Mouse (Mus musculus): Measurements from ENCODE around the gene Hecw2. TPM values are rescaled to one million over a fixed set of nuclear protein-coding genes. Genes with fewer than 3 reads are reported as not detected.

Hecw2 gene
- polyA plus RNA-seq, 1 experiment from 2014 or later, result 3.2 TPM

DNA sequence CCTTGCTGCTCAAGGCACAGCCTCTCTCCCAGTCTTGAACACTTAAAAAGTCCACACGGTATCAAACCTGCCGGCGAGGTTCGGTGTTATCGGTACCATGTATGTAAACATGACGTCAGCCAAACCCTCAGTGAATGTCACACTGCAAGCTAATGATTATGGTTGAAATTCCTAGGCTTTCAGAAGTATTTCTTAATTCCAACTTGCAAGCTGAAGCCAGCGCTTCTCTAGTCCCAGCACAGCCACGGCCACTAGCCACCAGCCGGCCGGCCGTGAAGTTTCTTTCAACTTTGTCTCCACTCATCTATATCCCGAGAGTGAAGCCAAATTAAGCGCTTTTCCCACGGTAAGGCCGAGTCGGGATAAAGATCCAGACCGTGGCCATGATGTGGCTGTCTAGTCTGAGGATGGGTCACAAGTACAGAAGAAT lies 410.7 kb downstream of the Hecw2 start:
- Histone ChIP-seq H3K9ac (replicated peaks; ENCODE audit: low read length) (peak overlapping the region; percentile 91), H3K27ac (ENCODE audit: low read length) (peak overlapping the region; percentile 88), H3K4me1 (ENCODE audit: insufficient read depth, low read length) (no peaks in the 10 kb centered on the region), H3K4me3 (ENCODE audit: low read length) (peak overlapping the region; percentile 85), H3K36me3 (ENCODE audit: insufficient read depth, low read length) (no peaks in the 10 kb centered on the region), H3K4me2 (replicated peaks; ENCODE audit: low read depth, low read length) (peak overlapping the region; percentile 72), H3K27me3 (ENCODE audit: insufficient read depth, low read length) (no peaks in the 10 kb centered on the region), H3K9me3 (ENCODE audit: low read length) (no peaks in the 10 kb centered on the region)
- peak; percentile 60 for ATAC-seq (ENCODE audit: low FRiP score, low TSS enrichment)
- WGBS, result 0% methylated on average over 17 of the region's 17 CpGs

DNA sequence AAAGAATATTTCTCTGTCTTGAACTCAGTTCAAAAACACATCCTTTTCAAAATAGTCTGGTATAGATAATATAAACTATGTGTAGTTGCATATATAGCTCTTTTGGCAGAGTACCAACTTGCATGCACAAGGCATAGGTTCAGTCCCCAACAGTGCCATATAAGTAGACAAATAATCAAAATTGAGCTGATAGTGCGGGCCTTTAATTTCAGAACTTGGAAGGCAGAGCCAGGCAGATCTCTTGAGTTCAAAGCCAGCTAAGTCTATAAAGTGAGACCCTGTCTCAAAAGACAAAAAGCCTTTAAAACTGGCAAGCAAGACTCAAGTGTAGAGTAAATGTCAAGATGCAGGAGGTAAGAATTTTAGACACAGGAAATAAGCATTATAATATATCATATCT lies 412.0 kb downstream of the Hecw2 start:
- Histone ChIP-seq H3K36me3 (ENCODE audit: insufficient read depth, low read length) (no peaks in the 10 kb centered on the region), H3K27ac (ENCODE audit: low read length) (no peak overlapping the region), H3K4me3 (ENCODE audit: low read length) (no peak overlapping the region), H3K9ac (replicated peaks; ENCODE audit: low read length) (no peak overlapping the region), H3K4me2 (replicated peaks; ENCODE audit: low read depth, low read length) (no peak overlapping the region), H3K27me3 (ENCODE audit: insufficient read depth, low read length) (no peaks in the 10 kb centered on the region), H3K4me1 (ENCODE audit: insufficient read depth, low read length) (no peaks in the 10 kb centered on the region), H3K9me3 (ENCODE audit: low read length) (no peaks in the 10 kb centered on the region)
- no peak for ATAC-seq (ENCODE audit: low FRiP score, low TSS enrichment)
- 94% methylated on average over 1 of the region's 1 CpGs for WGBS

GRCm38 (mm10) chr1:53782079-53782478 lies 412.9 kb downstream of the Hecw2 start:
- H3K27ac ChIP-seq (ENCODE audit: low read length), result no peak overlapping the region
- no peak for ATAC-seq (ENCODE audit: low FRiP score, low TSS enrichment)
- no peaks in the 10 kb centered on the region for H3K9me3 ChIP-seq (ENCODE audit: low read length)
- no peaks in the 10 kb centered on the region for H3K4me1 ChIP-seq (ENCODE audit: insufficient read depth, low read length)
- no peak overlapping the region for H3K9ac ChIP-seq (replicated peaks; ENCODE audit: low read length)
- H3K4me3 ChIP-seq (ENCODE audit: low read length), result no peak overlapping the region
- 80% methylated on average over 3 of the region's 3 CpGs for WGBS
- H3K36me3 ChIP-seq (ENCODE audit: insufficient read depth, low read length), result no peaks in the 10 kb centered on the region
- no peak overlapping the region for H3K4me2 ChIP-seq (replicated peaks; ENCODE audit: low read depth, low read length)
- no peaks in the 10 kb centered on the region for H3K27me3 ChIP-seq (ENCODE audit: insufficient read depth, low read length)

DNA sequence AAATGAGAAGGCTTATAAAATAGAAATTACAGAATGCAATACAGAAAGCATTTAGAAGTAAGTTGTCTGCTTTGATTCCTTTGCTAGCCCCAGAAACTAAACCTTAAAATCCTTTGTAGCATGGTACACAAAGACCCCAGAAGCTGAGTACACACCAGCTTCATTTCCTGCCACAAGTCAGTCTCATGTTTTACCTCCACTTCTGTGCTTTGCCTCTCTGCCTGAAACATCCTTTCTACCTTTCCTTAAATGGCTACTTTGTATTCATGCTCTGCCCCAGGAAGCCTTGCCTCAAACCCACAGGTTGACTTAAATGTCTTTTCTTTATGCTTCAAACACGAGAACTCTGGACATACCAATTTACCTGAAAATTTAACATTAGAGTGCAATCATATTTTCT lies 413.7 kb downstream of the Hecw2 start:
- H3K4me3 ChIP-seq (ENCODE audit: low read length), result no peak overlapping the region
- no peak overlapping the region for H3K9ac ChIP-seq (replicated peaks; ENCODE audit: low read length)
- no peaks in the 10 kb centered on the region for H3K27me3 ChIP-seq (ENCODE audit: insufficient read depth, low read length)
- H3K4me1 ChIP-seq (ENCODE audit: insufficient read depth, low read length), result no peaks in the 10 kb centered on the region
- no peak overlapping the region for H3K27ac ChIP-seq (ENCODE audit: low read length)
- no peak overlapping the region for H3K4me2 ChIP-seq (replicated peaks; ENCODE audit: low read depth, low read length)
- H3K36me3 ChIP-seq (ENCODE audit: insufficient read depth, low read length), result no peaks in the 10 kb centered on the region
- ATAC-seq (ENCODE audit: low FRiP score, low TSS enrichment), result no peak
- no peaks in the 10 kb centered on the region for H3K9me3 ChIP-seq (ENCODE audit: low read length)
- 81% methylated on average over 1 of the region's 1 CpGs for WGBS

- Histone ChIP-seq H3K9me3 (ENCODE audit: low read length) (no peaks in the 10 kb centered on the region), H3K27ac (ENCODE audit: low read length) (no peak overlapping the region), H3K27me3 (ENCODE audit: insufficient read depth, low read length) (no peaks in the 10 kb centered on the region), H3K36me3 (ENCODE audit: insufficient read depth, low read length) (no peaks in the 10 kb centered on the region), H3K4me3 (ENCODE audit: low read length) (no peak overlapping the region), H3K4me1 (ENCODE audit: insufficient read depth, low read length) (no peaks in the 10 kb centered on the region; the same call in 1 of the 2 replicates), H3K4me2 (replicated peaks; ENCODE audit: low read depth, low read length) (no peak overlapping the region), H3K9ac (replicated peaks; ENCODE audit: low read length) (no peak overlapping the region)
- 91% methylated on average over 7 of the region's 7 CpGs for WGBS
- ATAC-seq (ENCODE audit: low FRiP score, low TSS enrichment), result no peak
Observed at GRCm38 (mm10) chr1:53776176-53776905, 418.6 kb downstream of the Hecw2 start.

- H3K27ac ChIP-seq (ENCODE audit: low read length), result no peak overlapping the region
- H3K9ac ChIP-seq (replicated peaks; ENCODE audit: low read length), result no peak overlapping the region
- no peaks in the 10 kb centered on the region for H3K36me3 ChIP-seq (ENCODE audit: insufficient read depth, low read length)
- ATAC-seq (ENCODE audit: low FRiP score, low TSS enrichment), result no peak
- H3K4me2 ChIP-seq (replicated peaks; ENCODE audit: low read depth, low read length), result no peak overlapping the region
- no peaks in the 10 kb centered on the region; the same call in 1 of the 2 replicates for H3K4me1 ChIP-seq (ENCODE audit: insufficient read depth, low read length)
- no peaks in the 10 kb centered on the region for H3K9me3 ChIP-seq (ENCODE audit: low read length)
- 92% methylated on average over 2 of the region's 2 CpGs for WGBS
- H3K4me3 ChIP-seq (ENCODE audit: low read length), result no peak overlapping the region
- H3K27me3 ChIP-seq (ENCODE audit: insufficient read depth, low read length), result no peaks in the 10 kb centered on the region
Observed at GRCm38 (mm10) chr1:53775545-53775944, 419.4 kb downstream of the Hecw2 start.

DNA sequence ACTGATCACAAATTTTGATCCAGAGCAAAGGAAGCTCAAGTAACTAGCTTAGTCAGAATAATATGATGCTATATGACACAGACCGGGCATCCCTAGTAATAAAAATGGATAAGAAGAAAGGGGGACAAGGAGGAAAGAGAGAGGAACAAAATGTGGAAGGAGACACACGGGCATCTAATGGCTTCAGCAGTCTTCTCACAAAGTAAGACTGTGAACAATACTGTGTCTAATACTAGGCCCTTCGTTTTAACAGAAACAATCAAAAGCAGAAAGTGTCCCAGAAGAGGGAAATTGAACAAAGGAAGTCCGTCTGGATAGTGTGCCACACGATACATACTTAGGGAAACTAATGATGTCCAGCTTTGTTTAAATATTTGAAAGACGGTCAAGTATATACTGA lies 419.9 kb downstream of the Hecw2 start:
- no peak for ATAC-seq (ENCODE audit: low FRiP score, low TSS enrichment)
- H3K4me3 ChIP-seq (ENCODE audit: low read length), result no peak overlapping the region

GRCm38 (mm10) chr1:53774571-53774970 lies 420.4 kb downstream of the Hecw2 start:
- H3K9ac ChIP-seq (replicated peaks; ENCODE audit: low read length), result no peak overlapping the region
- H3K27ac ChIP-seq (ENCODE audit: low read length), result no peak overlapping the region
- WGBS, result 76% methylated on average over 3 of the region's 3 CpGs
- no peaks in the 10 kb centered on the region for H3K36me3 ChIP-seq (ENCODE audit: insufficient read depth, low read length)
- H3K4me1 ChIP-seq (ENCODE audit: insufficient read depth, low read length), result no peaks in the 10 kb centered on the region; the same call in 1 of the 2 replicates
- no peaks in the 10 kb centered on the region for H3K27me3 ChIP-seq (ENCODE audit: insufficient read depth, low read length)
- H3K9me3 ChIP-seq (ENCODE audit: low read length), result no peaks in the 10 kb centered on the region
- H3K4me2 ChIP-seq (replicated peaks; ENCODE audit: low read depth, low read length), result no peak overlapping the region
- ATAC-seq (ENCODE audit: low FRiP score, low TSS enrichment), result no peak
- no peak overlapping the region for H3K4me3 ChIP-seq (ENCODE audit: low read length)

More for the DNA sequence above, 419.9 kb downstream of the Hecw2 start:
- H3K4me2 ChIP-seq (replicated peaks; ENCODE audit: low read depth, low read length), result no peak overlapping the region
- no peak overlapping the region for H3K27ac ChIP-seq (ENCODE audit: low read length)
- WGBS, result 89% methylated on average over 6 of the region's 6 CpGs
- no peaks in the 10 kb centered on the region for H3K36me3 ChIP-seq (ENCODE audit: insufficient read depth, low read length)
- no peaks in the 10 kb centered on the region for H3K9me3 ChIP-seq (ENCODE audit: low read length)
- H3K9ac ChIP-seq (replicated peaks; ENCODE audit: low read length), result no peak overlapping the region
- H3K4me1 ChIP-seq (ENCODE audit: insufficient read depth, low read length), result no peaks in the 10 kb centered on the region; the same call in 1 of the 2 replicates
- no peaks in the 10 kb centered on the region for H3K27me3 ChIP-seq (ENCODE audit: insufficient read depth, low read length)

- Histone ChIP-seq H3K9me3 (ENCODE audit: low read length) (no peaks in the 10 kb centered on the region), H3K36me3 (ENCODE audit: insufficient read depth, low read length) (no peaks in the 10 kb centered on the region), H3K27ac (ENCODE audit: low read length) (no peak overlapping the region), H3K27me3 (ENCODE audit: insufficient read depth, low read length) (no peaks in the 10 kb centered on the region), H3K4me3 (ENCODE audit: low read length) (no peak overlapping the region), H3K4me1 (ENCODE audit: insufficient read depth, low read length) (no peaks in the 10 kb centered on the region; the same call in 1 of the 2 replicates), H3K9ac (replicated peaks; ENCODE audit: low read length) (no peak overlapping the region), H3K4me2 (replicated peaks; ENCODE audit: low read depth, low read length) (no peak overlapping the region)
- 57% methylated on average over 6 of the region's 6 CpGs for WGBS
- ATAC-seq (ENCODE audit: low FRiP score, low TSS enrichment), result no peak
Observed at GRCm38 (mm10) chr1:53773994-53774393, 421.0 kb downstream of the Hecw2 start.

GRCm38 (mm10) chr1:53772967-53773366 lies 422.0 kb downstream of the Hecw2 start:
- Histone ChIP-seq H3K4me1 (ENCODE audit: insufficient read depth, low read length) (no peaks in the 10 kb centered on the region; the same call in 1 of the 2 replicates), H3K27ac (ENCODE audit: low read length) (no peak overlapping the region), H3K9ac (replicated peaks; ENCODE audit: low read length) (no peak overlapping the region), H3K4me3 (ENCODE audit: low read length) (no peak overlapping the region), H3K36me3 (ENCODE audit: insufficient read depth, low read length) (no peaks in the 10 kb centered on the region), H3K9me3 (ENCODE audit: low read length) (no peaks in the 10 kb centered on the region), H3K27me3 (ENCODE audit: insufficient read depth, low read length) (no peaks in the 10 kb centered on the region), H3K4me2 (replicated peaks; ENCODE audit: low read depth, low read length) (no peak overlapping the region)
- no peak for ATAC-seq (ENCODE audit: low FRiP score, low TSS enrichment)
- 91% methylated on average over 3 of the region's 3 CpGs for WGBS
